Mouse (Mus musculus) CD8-positive naive resting alpha-beta T cell, adult 57 days (primary cell): Measurements from ENCODE around the gene Trim21. TPM values are rescaled to one million over a fixed set of nuclear protein-coding genes. Genes with fewer than 3 reads are reported as not detected.

Experiments used
- total RNA-seq: library from RNA; stranded (reverse); gene quantifications from one replicate; pipeline ENCODE4 v1.2.4, GENCODE M21; 2023

The Trim21 gene
- total RNA-seq = 43.3 TPM

GRCm38 (mm10) chr7:102564999-102565997 is at the start of gene Trim21:
Gene Trim21, minus strand, starts transcription at chr7:102565486.

DNA sequence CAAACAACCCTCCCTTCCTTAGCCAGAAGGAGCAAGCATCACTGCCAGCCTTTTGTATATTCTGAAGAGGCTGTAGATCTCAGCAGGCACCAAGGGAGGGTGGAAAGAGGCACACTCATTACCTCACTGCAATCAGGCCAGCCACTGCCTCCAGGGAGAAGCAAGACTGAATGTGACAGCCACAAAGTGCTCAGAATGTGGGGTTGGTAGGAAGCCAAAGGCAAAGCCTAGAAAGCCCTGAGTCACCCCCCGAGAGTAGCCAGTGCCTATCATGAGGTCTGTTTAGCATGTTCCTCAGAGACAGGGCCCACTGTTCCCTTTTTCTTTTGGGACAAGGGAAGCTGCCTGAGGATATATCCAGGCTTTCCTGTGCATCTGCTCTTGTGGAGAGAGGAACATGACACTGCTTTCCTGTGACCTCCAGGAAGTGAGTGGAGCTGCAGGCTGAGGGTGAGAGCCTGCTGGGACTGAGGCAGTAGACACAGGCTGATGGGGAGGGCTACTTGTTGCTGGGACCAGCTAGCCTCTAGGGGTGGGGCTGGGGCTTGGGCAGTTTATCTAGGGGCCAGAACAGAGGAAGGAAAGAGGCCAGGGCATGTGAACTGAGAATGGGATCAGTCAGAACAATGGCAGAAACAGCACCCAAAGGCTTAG is 32.2 kb upstream of the Trim21 start, which contains the start of gene Olfr552:
Gene Olfr552 (plus strand): TSS at position 393 of the 654 bp plus-strand sequence.

GRCm38 (mm10) chr7:102591786-102592185 is 26.5 kb upstream of the Trim21 start, which contains the start of gene Olfr551:
Gene Olfr551, minus strand, starts transcription at chr7:102591886.

DNA sequence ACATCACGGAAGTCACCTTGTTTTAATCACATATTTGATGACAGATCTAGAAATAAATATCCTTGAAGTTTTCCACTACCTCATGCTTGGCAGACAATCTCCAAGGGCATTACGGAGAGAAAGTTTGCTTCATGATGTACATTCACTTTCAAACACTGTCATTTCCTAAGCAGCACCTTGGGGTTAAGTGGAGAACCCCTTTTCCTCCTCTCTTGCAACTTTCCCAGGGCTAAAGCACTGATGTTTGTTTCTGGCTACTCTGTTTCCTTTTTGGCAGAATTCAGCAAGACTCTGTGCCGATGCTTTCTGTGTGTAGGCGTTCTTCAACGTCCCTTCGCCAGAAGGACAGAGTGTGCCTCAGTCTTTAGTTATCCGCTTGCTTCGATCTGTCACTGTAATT is 5.9 kb upstream of the Trim21 start, which contains the start of gene Olfr550:
Gene Olfr550 (plus strand): TSS at position 301 of the 400 bp plus-strand sequence.

GRCm38 (mm10) chr7:102549570-102549969 is 15.7 kb downstream of the Trim21 start, which contains the start of gene Olfr549:
Gene Olfr549, plus strand, starts transcription at chr7:102549870.

DNA sequence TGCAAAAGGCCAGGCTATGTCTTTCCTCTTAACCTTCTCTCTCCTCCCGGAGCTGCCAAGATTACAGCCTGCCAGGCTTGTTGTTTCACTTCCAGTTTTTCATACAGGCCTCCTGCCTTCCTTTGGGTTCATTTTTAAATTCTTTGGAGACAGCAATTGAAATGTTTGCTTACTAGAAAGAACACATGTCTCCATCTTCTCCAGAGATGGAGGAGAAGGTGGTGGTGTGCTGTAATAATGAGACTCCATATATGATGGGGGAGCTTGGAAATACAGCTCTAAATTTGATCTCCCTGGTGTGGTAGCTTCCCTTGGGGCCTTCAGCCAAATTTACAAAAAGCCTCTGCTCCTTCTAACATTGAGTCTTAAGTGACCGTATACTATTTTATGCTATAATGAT is 24.7 kb downstream of the Trim21 start, which contains the start of gene Olfr548-ps1:
Gene Olfr548-ps1 (plus strand): TSS at position 301 of the 400 bp plus-strand sequence.

DNA sequence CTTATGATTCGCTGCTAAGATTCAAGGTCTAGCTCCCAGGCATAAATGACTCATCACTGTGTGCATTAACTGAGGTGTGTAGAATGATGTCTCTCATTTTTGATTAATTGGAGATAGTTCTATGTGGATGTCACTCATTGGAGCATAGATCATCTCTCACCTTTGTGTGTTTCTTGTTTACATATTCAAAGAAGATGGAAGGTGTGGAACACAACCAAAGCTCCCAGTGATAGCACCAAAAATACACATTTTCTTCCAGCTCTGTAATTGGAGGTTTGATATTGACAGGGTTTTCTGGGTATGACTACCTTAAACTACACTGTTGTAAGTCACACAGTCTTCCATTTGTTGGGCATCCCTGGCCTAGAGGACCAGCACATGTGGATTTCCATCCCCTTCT is 30.8 kb downstream of the Trim21 start, which contains the start of gene Olfr547:
Gene Olfr547 (plus strand): TSS at position 301 of the 400 bp plus-strand sequence.

Other genes starting within 250 kb of the Trim21 start
- 34.5 TPM for gene Rrm1, start 123.8 kb downstream of the Trim21 start, total RNA-seq
- not detected for gene Olfr543, start 83.8 kb downstream of the Trim21 start, total RNA-seq
- not detected for gene Olfr544, start 77.2 kb downstream of the Trim21 start, total RNA-seq
- not detected for gene Olfr545, start 65.9 kb downstream of the Trim21 start, total RNA-seq
- not detected for gene Olfr547, start 30.7 kb downstream of the Trim21 start, total RNA-seq
- not detected for gene Olfr548-ps1, start 24.6 kb downstream of the Trim21 start, total RNA-seq
- not detected for gene Olfr549, start 15.6 kb downstream of the Trim21 start, total RNA-seq
- not detected for gene Olfr550, start 6.0 kb upstream of the Trim21 start, total RNA-seq
- not detected for gene Olfr551, start 26.4 kb upstream of the Trim21 start, total RNA-seq
- not detected for gene Olfr552, start 32.3 kb upstream of the Trim21 start, total RNA-seq
- gene Olfr553, start 52.7 kb upstream of the Trim21 start, total RNA-seq = not detected
- not detected for gene Olfr554, start 72.9 kb upstream of the Trim21 start, total RNA-seq
- not detected for gene Olfr555, start 93.3 kb upstream of the Trim21 start, total RNA-seq
- not detected for gene Olfr556, start 99.4 kb upstream of the Trim21 start, total RNA-seq
- gene Trim68, start 121.8 kb upstream of the Trim21 start, total RNA-seq = 14.1 TPM
- not detected for gene Olfr557, start 130.4 kb upstream of the Trim21 start, total RNA-seq
- not detected for gene Olfr558, start 136.7 kb upstream of the Trim21 start, total RNA-seq
- not detected for gene Olfr33, start 153.6 kb upstream of the Trim21 start, total RNA-seq
- gene Olfr559, start 162.0 kb upstream of the Trim21 start, total RNA-seq = not detected
- gene Olfr560, start 193.9 kb upstream of the Trim21 start, total RNA-seq = not detected
- not detected for gene Olfr78, start 194.0 kb upstream of the Trim21 start, total RNA-seq
- not detected for gene Olfr561, start 205.7 kb upstream of the Trim21 start, total RNA-seq
- not detected for gene Olfr564, start 238.0 kb upstream of the Trim21 start, total RNA-seq